Mouse (Mus musculus) heart, postnatal 0 days (tissue): ENCODE data around the gene Cux1.

Experiments
- CTCF ChIP-seq: IDR thresholded peaks from 2 replicates; pipeline ENCODE4 v1.5.1; 2016; ENCODE audit warnings: antibody characterized with exemption, control low read depth, low read depth
- EP300 ChIP-seq: IDR thresholded peaks from 2 replicates; pipeline ENCODE4 v1.6.1; 2016; ENCODE audit warnings: antibody characterized with exemption, low read depth

GRCm38 (mm10) chr5:136394517-136395212 lies 172.6 kb downstream of the Cux1 start:
- TF ChIP-seq CTCF (no peak), EP300 (no peak)
